Mouse (Mus musculus): ENCODE results near the gene Pirt.

The Pirt gene

GRCm38 (mm10) chr11:66946521-66946920 is 34.7 kb downstream of the Pirt start:
- DNase-seq (ENCODE audit: low read depth, low spot score) = no peak

GRCm38 (mm10) chr11:66946922-66947321 is 35.1 kb downstream of the Pirt start:
- no peak for DNase-seq (ENCODE audit: low read depth, low spot score)

GRCm38 (mm10) chr11:66956303-66956702 is 44.5 kb downstream of the Pirt start, which contains the start of gene Tmem238l:
TSS of gene Tmem238l (plus strand) at chr11:66956638.
- no peak for DNase-seq (ENCODE audit: low read depth, low spot score)

- no peak for DNase-seq (ENCODE audit: low read depth, low spot score)
These were observed 49.0 kb downstream of the Pirt start for GRCm38 (mm10) chr11:66960797-66961196.

DNA sequence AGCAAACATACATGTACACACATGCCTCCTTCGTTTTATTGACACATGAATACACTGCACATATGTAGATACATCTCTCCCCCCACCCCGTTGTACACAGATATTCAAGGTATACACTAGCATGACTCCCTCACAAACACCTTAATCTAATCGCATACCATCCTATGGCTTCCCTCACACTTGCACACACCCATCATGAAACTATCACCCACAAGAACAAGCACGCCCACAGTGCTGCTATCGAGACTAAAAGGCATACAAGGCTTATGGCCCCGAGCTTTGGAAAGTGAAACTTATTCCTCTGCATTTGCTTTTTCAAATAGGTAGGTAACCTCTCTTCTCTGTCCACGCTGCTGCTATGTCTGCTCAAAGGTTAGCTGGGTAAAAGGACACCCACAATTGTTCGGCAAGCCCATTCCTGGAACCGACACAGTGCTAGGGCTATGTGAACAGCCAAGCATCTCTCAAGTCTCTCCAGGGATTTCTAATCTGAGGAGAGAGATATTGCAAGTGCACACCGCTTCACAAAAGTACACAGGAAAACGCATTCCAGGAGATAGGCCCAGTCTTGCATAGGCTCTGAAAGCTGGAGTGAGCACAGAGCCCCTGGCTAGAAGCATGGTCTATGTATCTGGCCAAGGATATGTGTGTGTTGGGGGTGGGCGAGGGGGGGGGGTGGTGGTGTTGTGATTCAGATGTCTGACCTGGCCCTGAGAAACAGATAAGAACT is 49.8 kb downstream of the Pirt start:
- no peak for DNase-seq (ENCODE audit: low read depth, low spot score)

DNA sequence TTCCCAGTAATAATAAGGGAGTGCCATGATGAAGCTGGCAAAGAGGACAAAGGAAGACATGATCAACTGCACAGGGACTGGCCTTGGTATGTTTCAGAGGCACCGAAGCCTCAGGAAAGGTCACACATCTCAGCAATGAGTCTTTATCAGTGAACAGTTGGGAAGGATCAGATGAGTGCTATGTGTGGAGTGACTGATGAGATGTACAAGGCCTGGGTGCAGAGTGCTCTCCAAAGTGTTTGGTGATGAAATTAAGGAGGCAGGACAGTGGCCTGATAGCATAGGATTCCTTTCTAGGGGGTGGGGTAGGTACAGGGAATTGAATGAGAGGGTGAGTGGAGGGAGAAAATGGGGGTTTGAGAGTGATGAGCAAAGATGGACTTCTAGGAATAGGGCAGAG is 51.7 kb downstream of the Pirt start:
- no peak for DNase-seq (ENCODE audit: low read depth, low spot score)

GRCm38 (mm10) chr11:66966500-66967116 is 54.8 kb downstream of the Pirt start:
- no peak for DNase-seq (ENCODE audit: low read depth, low spot score)

- DNase-seq (ENCODE audit: low read depth, low spot score) = no peak
These were observed 56.8 kb downstream of the Pirt start for GRCm38 (mm10) chr11:66968575-66968974.

- DNase-seq (ENCODE audit: low read depth, low spot score) = no peak
These were observed 61.7 kb downstream of the Pirt start for GRCm38 (mm10) chr11:66973507-66973906.

DNA sequence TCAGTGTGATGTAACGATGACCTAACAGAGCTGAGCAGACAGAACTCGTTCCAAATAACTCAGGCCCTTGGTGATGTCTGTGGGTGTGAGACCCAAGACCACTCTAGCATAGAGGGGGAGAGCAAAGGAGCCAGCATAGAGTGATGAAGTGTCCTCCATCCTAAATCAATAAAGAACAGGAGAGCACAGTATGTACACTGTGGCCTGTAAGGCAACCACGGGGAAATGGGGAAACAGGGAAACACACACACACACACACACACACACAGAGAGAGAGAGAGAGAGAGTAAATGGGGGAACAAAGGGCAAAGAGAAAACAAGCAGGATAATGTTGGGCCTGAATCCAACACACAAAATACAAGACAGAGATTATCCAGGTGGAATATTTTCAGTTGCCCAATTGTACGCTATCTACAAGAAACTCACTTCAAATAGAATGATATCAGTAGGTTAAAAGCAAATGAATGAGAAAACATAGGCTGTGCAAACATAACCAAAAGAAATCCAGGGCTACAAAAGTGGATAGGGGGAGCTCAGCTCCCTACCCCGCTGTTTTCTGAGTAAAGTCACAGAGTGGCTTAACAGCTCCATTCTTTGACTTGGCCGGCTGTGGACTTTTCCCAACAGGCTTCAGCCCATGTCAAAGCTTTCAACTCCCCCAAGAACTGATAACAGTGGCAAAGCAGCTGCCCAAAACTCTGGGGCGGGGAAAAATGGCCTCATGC is 64.0 kb downstream of the Pirt start:
- DNase-seq (ENCODE audit: low read depth, low spot score) = no peak
